Mouse (Mus musculus) T-helper 2 cell (primary cell): ENCODE data around the gene Ly6g6d.

ENCODE experiments used
- in situ Hi-C: fragments of 300-600 bp; cut with MboI, MseI; formaldehyde crosslinking; loops from one replicate; pipeline ENCODE4 v1.15.1; 2025; ENCODE audit warnings: high pct_unique_total_duplicates

Gene Ly6g6d

DNA sequence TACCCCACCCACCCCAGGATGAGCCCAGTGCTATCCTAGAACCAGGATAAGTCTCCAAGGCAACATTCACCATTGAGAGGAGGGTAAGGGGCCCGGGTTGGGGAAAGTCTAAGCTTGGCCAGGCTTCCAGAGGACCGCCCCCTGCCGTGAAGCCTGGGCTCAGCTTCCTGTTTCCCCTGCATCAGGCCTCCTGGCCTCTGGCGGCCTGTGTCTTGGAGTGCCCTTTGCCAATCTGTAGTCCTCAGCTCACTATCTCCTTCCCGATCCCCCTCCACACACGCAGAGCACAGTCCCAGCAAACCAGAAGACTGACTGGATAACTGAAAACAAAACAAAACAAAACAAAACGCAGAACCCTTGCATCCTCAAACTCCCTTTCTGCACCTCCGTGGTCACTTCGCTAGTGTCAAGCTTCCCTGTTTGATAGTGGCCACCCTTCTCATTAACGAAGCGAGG, 28.3 kb downstream of the Ly6g6d start, which contains the start of gene Clic1:
Gene Clic1, plus strand, starts transcription at position 406 of the 456 bp plus-strand sequence.
- in situ Hi-C loops: no loop called here

GRCm38 (mm10) chr17:35048932-35049440, 28.9 kb downstream of the Ly6g6d start:
- in situ Hi-C loops: no loop called here

GRCm38 (mm10) chr17:35048149-35048931, 29.5 kb downstream of the Ly6g6d start:
- in situ Hi-C loops: no loop called here

DNA sequence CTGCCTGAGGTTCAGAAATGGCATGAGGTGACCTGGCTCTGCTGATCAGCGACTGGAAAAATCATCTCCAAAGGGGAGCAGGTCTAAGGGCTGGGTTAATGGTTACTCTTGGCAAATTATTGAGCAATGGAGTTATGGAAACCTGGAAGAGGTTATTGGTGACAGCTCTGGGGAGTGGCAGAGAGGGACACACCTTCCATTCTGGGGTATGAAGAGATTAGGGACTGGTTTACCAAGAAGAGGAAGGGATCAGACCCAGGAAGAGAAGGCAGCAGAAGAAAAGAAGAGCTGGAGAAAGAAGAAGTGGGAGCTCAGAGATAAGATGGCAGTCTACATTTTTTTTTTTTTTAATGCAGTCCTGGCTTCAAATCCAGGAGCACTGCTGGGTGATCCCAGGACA, 30.2 kb downstream of the Ly6g6d start:
- in situ Hi-C loops: no loop called here

GRCm38 (mm10) chr17:35046681-35047455, 31.0 kb downstream of the Ly6g6d start, which contains the start of gene Msh5:
TSS of gene Msh5 (minus strand) at chr17:35046745.
- in situ Hi-C loops: no loop called here

DNA sequence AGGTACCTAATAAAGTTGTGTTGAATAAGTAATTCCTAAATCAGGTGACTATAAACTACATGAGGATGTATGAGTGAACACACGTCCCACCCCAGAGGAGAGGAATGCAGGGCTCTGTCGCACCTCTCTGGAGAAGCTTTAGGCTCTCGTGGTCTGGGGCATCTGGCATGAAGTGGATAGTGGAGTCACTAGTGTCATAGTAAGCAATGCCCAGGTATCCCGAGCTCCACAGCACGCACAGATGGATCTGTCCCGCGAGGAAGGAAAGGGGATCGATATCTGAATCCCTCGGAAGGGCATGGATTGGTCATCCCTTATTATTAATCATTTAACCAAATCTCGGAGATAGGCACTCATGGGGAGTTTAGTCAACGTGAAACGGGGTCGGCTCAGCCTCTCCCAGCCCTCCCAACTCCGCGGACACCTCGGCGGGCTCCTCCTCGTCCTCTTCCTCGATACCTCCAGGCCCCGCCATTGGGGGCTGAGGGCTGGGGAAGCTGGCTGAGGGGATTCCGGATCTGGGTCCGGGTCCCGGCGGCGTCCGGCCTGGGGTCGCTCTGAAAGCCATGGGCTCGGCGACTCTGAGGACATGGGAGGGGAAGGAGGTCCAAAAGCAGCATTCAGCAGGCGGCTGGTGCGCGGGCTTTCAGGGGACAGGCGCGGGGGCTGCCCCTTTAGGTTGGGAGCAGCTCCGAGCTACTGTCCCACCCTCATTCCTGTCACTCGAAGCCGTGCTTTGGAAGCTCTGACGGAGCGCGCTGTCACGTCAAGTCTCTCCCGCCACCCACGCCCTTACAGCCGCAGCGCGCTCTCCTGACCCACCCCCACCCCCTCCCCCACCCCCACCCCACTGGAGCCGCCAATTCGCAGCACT, 31.8 kb downstream of the Ly6g6d start:
- in situ Hi-C loops: no loop called here

GRCm38 (mm10) chr17:35044904-35045806, 32.7 kb downstream of the Ly6g6d start:
- in situ Hi-C loops: no loop called here

DNA sequence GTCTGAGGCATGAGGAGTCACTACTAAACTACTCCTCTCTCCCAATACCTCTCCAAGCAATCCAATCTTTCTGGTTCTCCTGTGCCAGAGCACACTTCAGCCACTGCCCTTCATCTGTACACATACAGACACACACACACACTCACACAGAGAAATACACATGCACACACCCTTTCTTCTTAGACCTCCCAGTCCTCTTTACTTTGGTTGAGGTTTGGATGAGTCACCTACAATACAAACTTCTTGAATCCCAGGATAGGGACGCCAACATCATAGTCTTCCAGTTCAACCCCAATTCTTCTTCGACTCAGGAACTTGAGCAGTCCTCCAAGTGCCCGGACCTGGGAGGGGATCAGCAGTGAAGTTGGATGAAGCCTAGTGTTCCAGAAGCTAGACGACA, 34.1 kb downstream of the Ly6g6d start:
- in situ Hi-C loops: no loop called here

- in situ Hi-C loops: no loop called here
These were observed 38.6 kb downstream of the Ly6g6d start for GRCm38 (mm10) chr17:35039121-35039873.

DNA sequence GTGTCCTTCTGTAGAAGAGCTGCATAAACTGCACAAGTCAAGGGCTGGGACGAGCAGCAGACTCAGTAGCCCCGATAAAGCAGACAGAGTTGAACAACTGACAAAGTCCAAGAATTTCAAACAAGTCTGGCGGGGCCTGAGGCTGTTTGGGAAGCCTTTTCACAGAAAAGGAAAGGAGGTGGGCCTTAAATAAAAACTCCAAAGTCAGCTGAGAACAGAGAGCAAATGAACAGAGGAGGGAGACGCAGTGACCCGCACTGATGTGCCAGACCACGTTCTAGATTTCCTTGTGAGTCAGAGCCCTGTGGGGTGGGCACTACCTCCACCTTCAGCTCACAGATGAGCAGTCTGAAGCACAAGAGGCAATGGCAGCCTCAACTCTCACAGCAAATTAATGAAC, 43.0 kb downstream of the Ly6g6d start:
- in situ Hi-C loops: loop anchor here (5.0 kb wide), 1 partner anchor 67 kb away; no protein-coding TSS in a partner anchor

- in situ Hi-C loops: loop anchor here (5.0 kb wide), 1 partner anchor 69 kb away; no protein-coding TSS in a partner anchor
These were observed 44.2 kb downstream of the Ly6g6d start for GRCm38 (mm10) chr17:35033703-35034102.

- in situ Hi-C loops: loop anchor here (5.0 kb wide), 1 partner anchor 70 kb away; no protein-coding TSS in a partner anchor
These were observed 45.5 kb downstream of the Ly6g6d start for GRCm38 (mm10) chr17:35032323-35032870.

DNA sequence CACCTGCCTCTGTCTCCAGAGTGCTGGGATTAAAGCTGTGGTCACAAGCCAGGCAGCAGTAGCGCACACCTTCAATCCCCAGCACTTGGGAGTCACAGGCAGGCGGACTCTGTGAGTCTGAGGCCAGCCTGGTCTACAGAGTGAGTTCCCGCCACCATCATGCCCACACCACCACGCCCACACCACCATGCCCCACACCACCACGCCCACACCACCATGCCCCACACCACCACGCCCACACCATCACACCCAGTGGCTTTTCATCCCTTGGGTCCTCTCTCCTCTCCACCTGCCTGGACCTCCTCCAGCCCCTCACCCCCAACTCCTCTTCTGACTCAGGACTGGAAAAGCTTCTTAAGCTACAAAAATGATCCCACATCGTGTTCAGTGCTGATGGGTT, 46.0 kb downstream of the Ly6g6d start:
- in situ Hi-C loops: loop anchor here (5.0 kb wide), 1 partner anchor 70 kb away; no protein-coding TSS in a partner anchor

GRCm38 (mm10) chr17:35031272-35031671, 46.6 kb downstream of the Ly6g6d start:
- in situ Hi-C loops: loop anchor here (5.0 kb wide), 1 partner anchor 71 kb away; no protein-coding TSS in a partner anchor

GRCm38 (mm10) chr17:35029691-35030532, 48.0 kb downstream of the Ly6g6d start:
- in situ Hi-C loops: loop anchor here (5.0 kb wide), 1 partner anchor 72 kb away; no protein-coding TSS in a partner anchor

GRCm38 (mm10) chr17:35028315-35028714, 49.5 kb downstream of the Ly6g6d start:
- in situ Hi-C loops: no loop called here

- in situ Hi-C loops: no loop called here
These were observed 50.4 kb downstream of the Ly6g6d start, which contains the start of gene Sapcd1 for GRCm38 (mm10) chr17:35027277-35028068. TSS of gene Sapcd1 (minus strand) at chr17:35028016.
